Mouse (Mus musculus): ENCODE results near the gene Irf7. TPM values are rescaled to one million over a fixed set of nuclear protein-coding genes. Genes with fewer than 3 reads are reported as not detected.
A peak's percentile ranks its signal among the peaks of the same experiment; 100 is the strongest.

Gene Irf7
- polyA plus RNA-seq, 2 experiments: 4.8 to 5.4 TPM

DNA sequence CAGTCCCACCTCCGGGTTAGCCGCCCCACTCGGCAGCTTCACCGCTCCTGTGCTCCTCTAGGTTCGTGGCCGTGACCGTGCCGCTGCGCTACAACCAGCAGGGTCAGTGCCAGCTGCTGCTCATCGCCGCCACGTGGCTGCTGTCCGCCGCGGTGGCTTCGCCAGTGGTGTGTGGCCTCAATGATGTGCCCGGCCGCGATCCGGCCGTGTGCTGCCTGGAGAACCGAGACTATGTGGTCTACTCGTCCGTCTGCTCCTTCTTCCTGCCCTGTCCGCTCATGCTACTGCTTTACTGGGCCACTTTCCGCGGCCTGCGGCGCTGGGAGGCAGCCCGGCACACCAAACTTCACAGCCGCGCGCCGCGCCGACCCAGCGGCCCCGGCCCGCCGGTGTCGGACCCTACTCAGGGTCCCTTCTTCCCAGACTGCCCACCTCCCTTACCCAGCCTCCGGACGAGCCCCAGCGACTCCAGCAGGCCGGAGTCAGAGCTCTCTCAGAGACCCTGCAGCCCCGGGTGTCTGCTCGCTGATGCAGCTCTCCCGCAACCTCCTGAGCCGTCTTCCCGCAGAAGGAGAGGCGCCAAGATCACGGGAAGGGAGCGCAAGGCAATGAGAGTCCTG is 27.7 kb upstream of the Irf7 start:
- Histone ChIP-seq H3K27me3 (ENCODE audit: control insufficient read depth, insufficient read depth, low read length) (peaks cover 58% of the 10 kb centered on the region), H3K9ac (replicated peaks) (no peak overlapping the region), H3K4me3 (ENCODE audit: insufficient read depth in 1 of 2, low read depth in 2 of 2, low read length in 2 of 2) (peak overlapping the region in 1 of 2 experiments; percentile 22; a peak in 1 of 4 replicates)

GRCm38 (mm10) chr7:141292583-141293388 is 26.5 kb upstream of the Irf7 start:
- Histone ChIP-seq H3K27me3 (ENCODE audit: control insufficient read depth, insufficient read depth, low read length) (peaks cover 58% of the 10 kb centered on the region), H3K9me3 (ENCODE audit: control insufficient read depth, low read length) (no peaks in the 10 kb centered on the region), H3K4me3 (ENCODE audit: insufficient read depth in 1 of 2, low read depth in 2 of 2, low read length in 2 of 2) (no peak overlapping the region), H3K36me3 (replicated peaks; ENCODE audit: control insufficient read depth, insufficient read depth, low read depth) (no peaks in the 10 kb centered on the region), H3K4me2 (ENCODE audit: low read depth) (no peak overlapping the region), H3K9ac (replicated peaks) (no peak overlapping the region), H3K27ac (no peak overlapping the region), H3K4me1 (replicated peaks; ENCODE audit: control insufficient read depth in 2 of 2, insufficient read depth in 2 of 2, low read length in 1 of 2) (no peaks in the 10 kb centered on the region)
- 32% methylated on average over 15 of the region's 15 CpGs for WGBS (ENCODE audit: insufficient replicate concordance)
- TF ChIP-seq EP300 (IDR thresholded peaks at IDR 0.05; ENCODE audit: low read depth) (no peak), CTCF (IDR thresholded peaks at IDR 0.05; ENCODE audit: low read depth) (no peak)
- ATAC-seq (ENCODE audit: insufficient read depth) (no peak), DNase-seq (ENCODE audit: low read depth in 3 of 3, low spot score in 3 of 3) (no peak)

More for the DNA sequence above, 27.7 kb upstream of the Irf7 start:
- WGBS (ENCODE audit: insufficient replicate concordance): 2% methylated on average over 53 of the region's 53 CpGs
- no peaks in the 10 kb centered on the region for H3K9me3 ChIP-seq (ENCODE audit: control insufficient read depth, low read length)
- no peak for DNase-seq (ENCODE audit: low read depth in 3 of 3, low spot score in 3 of 3)
- H3K27ac ChIP-seq: no peak overlapping the region
- peak overlapping the region; percentile 13; the same call in 1 of the 2 replicates for H3K4me2 ChIP-seq (ENCODE audit: low read depth)
- H3K36me3 ChIP-seq (replicated peaks; ENCODE audit: control insufficient read depth, insufficient read depth, low read depth): no peaks in the 10 kb centered on the region
- H3K4me1 ChIP-seq (replicated peaks; ENCODE audit: control insufficient read depth in 2 of 2, insufficient read depth in 2 of 2, low read length in 1 of 2): no peaks in the 10 kb centered on the region
- no peak for ATAC-seq (ENCODE audit: insufficient read depth)
- TF ChIP-seq CTCF (IDR thresholded peaks at IDR 0.05; ENCODE audit: low read depth) (no peak), EP300 (IDR thresholded peaks at IDR 0.05; ENCODE audit: low read depth) (no peak)

DNA sequence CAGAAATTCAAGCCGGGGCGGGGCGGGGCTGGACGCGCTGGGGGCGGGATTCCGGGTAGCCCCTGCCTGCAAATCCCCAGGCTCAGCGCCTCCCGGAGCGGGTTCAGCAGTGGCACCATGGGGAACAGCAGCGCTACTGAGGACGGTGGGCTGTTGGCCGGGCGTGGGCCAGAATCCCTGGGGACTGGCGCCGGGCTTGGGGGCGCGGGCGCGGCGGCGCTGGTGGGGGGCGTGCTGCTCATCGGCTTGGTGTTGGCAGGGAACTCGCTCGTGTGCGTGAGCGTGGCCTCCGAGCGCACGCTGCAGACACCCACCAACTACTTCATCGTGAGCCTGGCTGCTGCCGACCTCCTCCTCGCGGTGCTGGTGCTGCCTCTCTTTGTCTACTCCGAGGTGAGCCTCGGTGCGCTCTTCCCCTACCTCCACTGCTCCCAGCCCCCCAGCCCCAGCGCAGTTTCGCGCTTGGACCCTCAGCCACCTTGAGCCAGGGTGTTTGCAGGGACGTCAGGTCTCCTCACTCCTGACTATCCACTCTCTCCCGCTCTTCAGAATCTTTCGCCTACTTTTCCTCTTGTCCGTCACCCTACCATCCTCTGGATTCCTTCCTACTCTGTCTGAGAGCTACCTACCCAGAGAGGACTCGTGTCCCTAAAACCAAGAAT is 25.8 kb upstream of the Irf7 start, which contains the start of gene Drd4:
Drd4 (plus strand) TSS at position 86 of the 662 bp plus-strand sequence.
- Histone ChIP-seq H3K36me3 (replicated peaks; ENCODE audit: control insufficient read depth, insufficient read depth, low read depth) (no peaks in the 10 kb centered on the region), H3K4me1 (replicated peaks; ENCODE audit: control insufficient read depth in 2 of 2, insufficient read depth in 2 of 2, low read length in 1 of 2) (no peaks in the 10 kb centered on the region), H3K4me2 (ENCODE audit: low read depth) (peak within 1 kb of the TSS; percentile 11; the same call in 1 of the 2 replicates), H3K27ac (no peak within 1 kb of the TSS), H3K9ac (replicated peaks) (no peak within 1 kb of the TSS), H3K4me3 (ENCODE audit: insufficient read depth in 1 of 2, low read depth in 2 of 2, low read length in 2 of 2) (no peak within 1 kb of the TSS), H3K9me3 (ENCODE audit: control insufficient read depth, low read length) (no peaks in the 10 kb centered on the region), H3K27me3 (ENCODE audit: control insufficient read depth, insufficient read depth, low read length) (peaks cover 58% of the 10 kb centered on the region)
- no peak for DNase-seq (ENCODE audit: low read depth in 3 of 3, low spot score in 3 of 3)
- 3% methylated on average over 46 of the region's 46 CpGs for WGBS (ENCODE audit: insufficient replicate concordance)
- TF ChIP-seq EP300 (IDR thresholded peaks at IDR 0.05; ENCODE audit: low read depth) (no peak), CTCF (IDR thresholded peaks at IDR 0.05; ENCODE audit: low read depth) (no peak)
- no peak for ATAC-seq (ENCODE audit: insufficient read depth)

GRCm38 (mm10) chr7:141288042-141288441 is 21.8 kb upstream of the Irf7 start:
- 61% methylated on average over 3 of the region's 3 CpGs for WGBS (ENCODE audit: insufficient replicate concordance)
- H3K36me3 ChIP-seq (replicated peaks; ENCODE audit: control insufficient read depth, insufficient read depth, low read depth): no peaks in the 10 kb centered on the region
- no peak overlapping the region for H3K4me2 ChIP-seq (ENCODE audit: low read depth)
- H3K9me3 ChIP-seq (ENCODE audit: control insufficient read depth, low read length): no peaks in the 10 kb centered on the region
- H3K27me3 ChIP-seq (ENCODE audit: control insufficient read depth, insufficient read depth, low read length): peaks cover 32% of the 10 kb centered on the region
- H3K9ac ChIP-seq (replicated peaks): no peak overlapping the region
- ATAC-seq (ENCODE audit: insufficient read depth): no peak
- no peak for DNase-seq (ENCODE audit: low read depth in 3 of 3, low spot score in 3 of 3)
- H3K4me3 ChIP-seq (ENCODE audit: insufficient read depth in 1 of 2, low read depth in 2 of 2, low read length in 2 of 2): no peak overlapping the region
- H3K27ac ChIP-seq: no peak overlapping the region
- H3K4me1 ChIP-seq (replicated peaks; ENCODE audit: control insufficient read depth in 2 of 2, insufficient read depth in 2 of 2, low read length in 1 of 2): no peaks in the 10 kb centered on the region; a peak in 1 of 4 replicates
- TF ChIP-seq EP300 (IDR thresholded peaks at IDR 0.05; ENCODE audit: low read depth): no peak
- no peak for TF ChIP-seq CTCF (IDR thresholded peaks at IDR 0.05; ENCODE audit: low read depth)

DNA sequence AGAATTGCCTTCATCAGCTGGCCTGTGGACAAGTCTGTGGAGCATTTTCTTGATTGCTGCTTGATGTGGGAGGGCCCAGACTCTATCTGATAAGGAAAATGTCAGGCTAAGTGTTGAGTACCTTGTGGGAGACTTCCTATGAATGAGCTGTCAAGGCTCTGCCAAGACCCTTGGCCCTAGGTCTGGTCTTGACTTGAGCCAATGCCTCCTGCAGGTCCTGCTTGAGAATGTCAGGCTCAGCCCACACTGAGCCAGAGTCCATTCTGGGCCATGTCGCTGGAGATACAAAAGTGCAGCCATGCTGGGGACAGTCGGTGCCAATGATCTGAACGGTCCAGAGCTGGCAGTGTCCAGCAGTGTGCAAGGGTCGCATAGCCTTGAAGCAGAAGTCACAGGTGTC is 16.5 kb upstream of the Irf7 start:
- H3K4me3 ChIP-seq (ENCODE audit: insufficient read depth in 1 of 2, low read depth in 2 of 2, low read length in 2 of 2): no peak overlapping the region
- H3K27me3 ChIP-seq (ENCODE audit: control insufficient read depth, insufficient read depth, low read length): peaks cover 22% of the 10 kb centered on the region
- H3K4me2 ChIP-seq (ENCODE audit: low read depth): no peak overlapping the region
- ATAC-seq (ENCODE audit: insufficient read depth): no peak
- no peaks in the 10 kb centered on the region for H3K36me3 ChIP-seq (replicated peaks; ENCODE audit: control insufficient read depth, insufficient read depth, low read depth)
- H3K4me1 ChIP-seq (replicated peaks; ENCODE audit: control insufficient read depth in 2 of 2, insufficient read depth in 2 of 2, low read length in 1 of 2): peaks cover 0 to 2% of the 10 kb centered on the region in 2 experiments; a peak in 1 of 4 replicates
- no peaks in the 10 kb centered on the region for H3K9me3 ChIP-seq (ENCODE audit: control insufficient read depth, low read length)
- no peak for DNase-seq (ENCODE audit: low read depth in 3 of 3, low spot score in 3 of 3)
- H3K9ac ChIP-seq (replicated peaks): no peak overlapping the region
- no peak for TF ChIP-seq CTCF (IDR thresholded peaks at IDR 0.05; ENCODE audit: low read depth)
- no peak for TF ChIP-seq EP300 (IDR thresholded peaks at IDR 0.05; ENCODE audit: low read depth)
- no peak overlapping the region for H3K27ac ChIP-seq
- WGBS (ENCODE audit: insufficient replicate concordance): 69% methylated on average over 4 of the region's 4 CpGs

Data from liver, embryonic 14.5 days (tissue).